Mouse (Mus musculus) intestine, postnatal 0 days (tissue): Measurements from ENCODE around the gene Rxfp2. TPM values are rescaled to one million over a fixed set of nuclear protein-coding genes. Genes with fewer than 3 reads are reported as not detected.

Experiments used
- ATAC-seq: fragments of 200-750 bp; cut with Nextera tagmentation; 2 replicates; pipeline ENCODE4 v1.8.0; 2017; ENCODE audit warnings: mild to moderate bottlenecking, moderate TSS enrichment, moderate library complexity
- H3K27ac ChIP-seq: fragments of 300-500 bp; sonication (generic); 2 replicates; pipeline ENCODE4 v1.5.1; 2014; ENCODE audit warnings: mild to moderate bottlenecking, low read depth, low read length, moderate library complexity
- H3K27me3 ChIP-seq: fragments of 300-500 bp; sonication (generic); replicated peaks from 2 replicates; pipeline ENCODE4 v1.6.1; 2014; ENCODE audit warnings: low read length, mixed read lengths; ENCODE audit not compliant: control insufficient read depth, insufficient read depth
- H3K36me3 ChIP-seq: fragments of 300-500 bp; sonication (generic); 2 replicates; pipeline ENCODE4 v1.6.1; 2014; ENCODE audit warnings: mild to moderate bottlenecking, moderate library complexity; ENCODE audit not compliant: control insufficient read depth, insufficient read depth
- H3K4me1 ChIP-seq: fragments of 300-500 bp; sonication (generic); replicated peaks from 2 replicates; pipeline ENCODE4 v1.6.1; 2014; ENCODE audit warnings: antibody characterized with exemption, low read length, mixed read lengths; ENCODE audit not compliant: control insufficient read depth, insufficient read depth
- H3K4me2 ChIP-seq: fragments of 300-500 bp; sonication (generic); replicated peaks from 2 replicates; pipeline ENCODE4 v1.6.1; 2014; ENCODE audit warnings: low read depth, mild to moderate bottlenecking, moderate library complexity
- H3K4me3 ChIP-seq: fragments of 300-500 bp; sonication (generic); 2 replicates; pipeline ENCODE4 v1.5.1; 2014; ENCODE audit warnings: low read depth, low read length
- H3K9ac ChIP-seq: fragments of 300-500 bp; sonication (generic); 2 replicates; pipeline ENCODE4 v1.6.1; 2014; ENCODE audit warnings: mild to moderate bottlenecking, low read depth, low read length
- H3K9me3 ChIP-seq: fragments of 300-500 bp; sonication (generic); 2 replicates; pipeline ENCODE4 v1.6.1; 2016; ENCODE audit warnings: mixed run types; ENCODE audit not compliant: control insufficient read depth
- CTCF ChIP-seq: sonication (generic); IDR thresholded peaks from 2 replicates; pipeline ENCODE4 v1.5.1; 2016; ENCODE audit warnings: low read depth, mild to moderate bottlenecking, control low read depth, antibody characterized with exemption, moderate library complexity
- WGBS: fragments of 180-500 bp; shearing (Covaris S2); extraction: QIAGEN DNeasy Blood & Tissue Kit; methylation state at CpG from one replicate; pipeline ENCODE4 v1.1.7; 2014; 5-methylcytosine and 5-hydroxymethylcytosine counted together
- polyA plus RNA-seq: library from polyadenylated mRNA; unstranded; fragments of >200 nt; fragmentation: Nextera tagmentation; extraction: Ambion mirVana; gene quantifications from 2 replicates; pipeline ENCODE4 v1.2.1, GENCODE M21; 2015

The Rxfp2 gene
- polyA plus RNA-seq, 1 experiment from 2014 or later, result not detected

GRCm38 (mm10) chr5:150130144-150130543 is 111.7 kb downstream of the Rxfp2 start:
- Histone ChIP-seq H3K4me1 (no peaks in the 10 kb centered on the region), H3K27ac (no peak overlapping the region), H3K4me2 (no peak overlapping the region), H3K9ac (no peak overlapping the region), H3K36me3 (no peaks in the 10 kb centered on the region), H3K9me3 (no peaks in the 10 kb centered on the region), H3K27me3 (no peaks in the 10 kb centered on the region), H3K4me3 (no peak overlapping the region)
- no peak for TF ChIP-seq CTCF
- 78% methylated on average over 7 of the region's 7 CpGs for WGBS
- no peak for ATAC-seq

- H3K9me3 ChIP-seq, result no peaks in the 10 kb centered on the region
- 68% methylated on average over 7 of the region's 7 CpGs for WGBS
- H3K4me3 ChIP-seq, result no peak overlapping the region
- H3K4me1 ChIP-seq, result no peaks in the 10 kb centered on the region
- H3K27ac ChIP-seq, result no peak overlapping the region
- H3K36me3 ChIP-seq, result no peaks in the 10 kb centered on the region
- TF ChIP-seq CTCF, result no peak
- no peaks in the 10 kb centered on the region for H3K27me3 ChIP-seq
- no peak for ATAC-seq
- no peak overlapping the region for H3K9ac ChIP-seq
- no peak overlapping the region for H3K4me2 ChIP-seq
Measured at GRCm38 (mm10) chr5:150131166-150131565, 112.7 kb downstream of the Rxfp2 start.

Other genes starting within 250 kb of the Rxfp2 start
- 5.1 and 5.5 TPM in 2 replicates for gene Fry, start 100.0 kb downstream of the Rxfp2 start, polyA plus RNA-seq